Mouse (Mus musculus) adrenal gland, adult (tissue): ENCODE measurements at regions not wholly inside any gene's neighbourhood (a gene's known extent, or its start where the extent isn't known, plus 50 kb on each side); places are given as distances from the start of the nearest gene placed in this dataset.

ENCODE experiments used
- DNase-seq, 2 experiments: peaks; one replicate each; pipeline ENCODE4 v3.0.0; 2022 to 2023; ENCODE audit warnings: low spot score in 1 of 2; ENCODE audit not compliant: inconsistent age in 2 of 2

- DNase-seq = no peak
These were observed 1402.9 kb upstream of the A1bg start for GRCm38 (mm10) chr15:62325451-62326290.

GRCm38 (mm10) chr15:62320966-62321365, 1398.2 kb upstream of the A1bg start:
- peak; percentile 59 to 82 for DNase-seq

GRCm38 (mm10) chr15:62314449-62314848, 1391.6 kb upstream of the A1bg start:
- no peak for DNase-seq

GRCm38 (mm10) chr15:62302233-62302632, 1379.4 kb upstream of the A1bg start:
- DNase-seq = peak in 1 of 2 experiments; percentile 1

GRCm38 (mm10) chr15:62301567-62301966, 1378.8 kb upstream of the A1bg start:
- no peak for DNase-seq

GRCm38 (mm10) chr15:62297138-62297537, 1374.3 kb upstream of the A1bg start:
- peak in 1 of 2 experiments; percentile 3 for DNase-seq

- peak; percentile 91 to 94 for DNase-seq
These were observed 1372.6 kb upstream of the A1bg start for GRCm38 (mm10) chr15:62295233-62295927.

GRCm38 (mm10) chr15:62294786-62295185, 1372.0 kb upstream of the A1bg start:
- peak in 1 of 2 experiments; percentile 20 for DNase-seq

GRCm38 (mm10) chr15:62292876-62293275, 1370.1 kb upstream of the A1bg start:
- DNase-seq = peak; percentile 79 to 91

GRCm38 (mm10) chr15:62290687-62291086, 1367.9 kb upstream of the A1bg start:
- DNase-seq = no peak

- DNase-seq = peak; percentile 53 to 68
These were observed 1364.1 kb upstream of the A1bg start for GRCm38 (mm10) chr15:62286666-62287655.

GRCm38 (mm10) chr15:62284606-62285531, 1362.1 kb upstream of the A1bg start:
- no peak for DNase-seq

GRCm38 (mm10) chr15:62283661-62284429, 1361.0 kb upstream of the A1bg start:
- no peak for DNase-seq

- peak in 1 of 2 experiments; percentile 81 for DNase-seq
These were observed 1359.8 kb upstream of the A1bg start for GRCm38 (mm10) chr15:62282646-62283045.

- DNase-seq = peak; percentile 60 to 82
These were observed 1359.3 kb upstream of the A1bg start for GRCm38 (mm10) chr15:62282116-62282515.

- no peak for DNase-seq
These were observed 1356.7 kb upstream of the A1bg start for GRCm38 (mm10) chr15:62279526-62279925.

GRCm38 (mm10) chr15:62274818-62275217, 1352.0 kb upstream of the A1bg start:
- DNase-seq = no peak

- DNase-seq = no peak
These were observed 1351.2 kb upstream of the A1bg start for GRCm38 (mm10) chr15:62273855-62274488.

- DNase-seq = no peak
These were observed 1349.9 kb upstream of the A1bg start for GRCm38 (mm10) chr15:62272755-62273154.
